Mouse (Mus musculus) lung, postnatal 0 days (tissue): ENCODE data around the gene Asgr1.

Experiments used
- CTCF ChIP-seq: IDR thresholded peaks from 2 replicates; pipeline ENCODE4 v1.5.1; 2016; ENCODE audit warnings: antibody characterized with exemption, mild to moderate bottlenecking
- EP300 ChIP-seq: IDR thresholded peaks from 2 replicates; pipeline ENCODE4 v1.6.1; 2016; ENCODE audit warnings: antibody characterized with exemption, mild to moderate bottlenecking, control low read depth

GRCm38 (mm10) chr11:70045435-70045834, 8.4 kb upstream of the Asgr1 start:
- TF ChIP-seq CTCF: no peak
- no peak for TF ChIP-seq EP300
